Mouse (Mus musculus) neural tube, embryonic 15.5 days (tissue): Measurements from ENCODE around the gene Xlr4a. TPM values are rescaled to one million over a fixed set of nuclear protein-coding genes. Genes with fewer than 3 reads are reported as not detected.

Experiments
- ATAC-seq: fragments of 200-750 bp; cut with Nextera tagmentation; 2 replicates; pipeline ENCODE4 v1.8.0; 2017; ENCODE audit warnings: mild to moderate bottlenecking, moderate TSS enrichment, moderate library complexity; ENCODE audit not compliant: low FRiP score
- H3K27ac ChIP-seq: fragments of 300-500 bp; sonication (generic); replicated peaks from 2 replicates; pipeline ENCODE4 v1.5.1; 2015; ENCODE audit warnings: mild to moderate bottlenecking, inconsistent platforms
- H3K27me3 ChIP-seq: fragments of 300-500 bp; sonication (generic); replicated peaks from 2 replicates; pipeline ENCODE4 v1.6.1; 2015; ENCODE audit warnings: inconsistent platforms
- H3K36me3 ChIP-seq: fragments of 300-500 bp; sonication (generic); 2 replicates; pipeline ENCODE4 v1.6.1; 2015; ENCODE audit warnings: inconsistent platforms
- H3K4me1 ChIP-seq: fragments of 300-500 bp; sonication (generic); 2 replicates; pipeline ENCODE4 v1.6.1; 2015; ENCODE audit warnings: inconsistent platforms
- H3K4me2 ChIP-seq: fragments of 300-500 bp; sonication (generic); 2 replicates; pipeline ENCODE4 v1.6.1; 2015; ENCODE audit warnings: inconsistent platforms, mild to moderate bottlenecking, moderate library complexity
- H3K4me3 ChIP-seq: fragments of 300-500 bp; sonication (generic); replicated peaks from 2 replicates; pipeline ENCODE4 v1.5.1; 2015; ENCODE audit warnings: mild to moderate bottlenecking, inconsistent platforms
- H3K9ac ChIP-seq: fragments of 300-500 bp; sonication (generic); replicated peaks from 2 replicates; pipeline ENCODE4 v1.6.1; 2015; ENCODE audit warnings: mild to moderate bottlenecking, inconsistent platforms
- H3K9me3 ChIP-seq: fragments of 300-500 bp; sonication (generic); replicated peaks from 2 replicates; pipeline ENCODE4 v1.6.1; 2016; ENCODE audit warnings: inconsistent platforms
- WGBS: fragments of 180-500 bp; shearing (Covaris S2); methylation state at CpG from one replicate; pipeline ENCODE4 v1.1.7; 2015; ENCODE audit warnings: mixed read lengths; 5-methylcytosine and 5-hydroxymethylcytosine counted together
- polyA plus RNA-seq: library from polyadenylated mRNA; unstranded; fragments of >200 nt; fragmentation: Nextera tagmentation; extraction: Ambion mirVana; gene quantifications from 2 replicates; pipeline ENCODE4 v1.2.1, GENCODE M21; 2015

The Xlr4a gene
- polyA plus RNA-seq, 1 experiment from 2014 or later: 0.29 TPM

DNA sequence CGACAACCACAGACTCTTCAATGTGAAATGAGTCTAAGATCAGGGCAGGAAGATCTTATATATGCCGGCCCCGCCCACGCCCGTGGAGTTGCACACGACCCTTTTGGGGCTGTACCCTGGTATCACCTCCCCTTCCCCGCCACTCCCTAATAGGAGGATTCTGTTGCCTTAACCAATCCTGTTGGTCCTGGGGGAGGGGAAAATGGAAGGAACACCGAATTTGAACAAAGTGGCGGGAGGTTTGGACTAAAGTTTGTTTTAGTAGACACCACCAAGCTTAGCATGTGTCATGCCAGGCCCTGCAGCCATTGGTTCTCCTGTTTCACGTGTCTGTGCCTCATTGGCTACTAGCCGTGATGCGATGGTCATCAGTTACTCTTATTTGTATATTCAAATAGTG, 42.6 kb downstream of the Xlr4a start:
- no peak for ATAC-seq
- Histone ChIP-seq H3K36me3 (no peaks in the 10 kb centered on the region), H3K27me3 (no peaks in the 10 kb centered on the region), H3K4me1 (no peaks in the 10 kb centered on the region), H3K9me3 (no peaks in the 10 kb centered on the region), H3K4me3 (no peak overlapping the region), H3K9ac (no peak overlapping the region), H3K27ac (no peak overlapping the region), H3K4me2 (no peak overlapping the region)
- WGBS: 93% methylated on average over 12 of the region's 12 CpGs

DNA sequence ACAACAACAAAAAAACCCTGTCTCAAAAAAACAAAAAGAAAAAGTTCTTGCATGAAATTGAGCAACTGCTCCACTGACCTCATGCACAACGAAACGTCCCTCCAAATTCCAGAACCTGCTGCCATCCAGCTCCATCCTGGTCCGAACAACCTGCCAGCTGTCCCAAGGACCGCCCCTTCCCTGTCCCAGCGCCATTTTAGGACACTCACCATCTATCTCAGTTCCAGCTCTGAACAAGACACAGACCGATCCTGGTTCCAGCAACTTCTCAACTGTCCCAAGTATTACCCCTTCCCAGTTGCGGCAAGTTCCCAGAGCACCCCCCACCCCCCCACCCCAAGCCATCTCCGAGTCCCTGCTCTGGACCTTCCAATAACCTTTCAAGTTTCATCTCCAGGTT, 43.4 kb downstream of the Xlr4a start:
- 84% methylated on average over 8 of the region's 8 CpGs for WGBS
- Histone ChIP-seq H3K27me3 (no peaks in the 10 kb centered on the region), H3K4me3 (no peak overlapping the region), H3K9ac (no peak overlapping the region), H3K36me3 (no peaks in the 10 kb centered on the region), H3K4me1 (no peaks in the 10 kb centered on the region), H3K27ac (no peak overlapping the region), H3K9me3 (no peaks in the 10 kb centered on the region), H3K4me2 (no peak overlapping the region)
- no peak for ATAC-seq

DNA sequence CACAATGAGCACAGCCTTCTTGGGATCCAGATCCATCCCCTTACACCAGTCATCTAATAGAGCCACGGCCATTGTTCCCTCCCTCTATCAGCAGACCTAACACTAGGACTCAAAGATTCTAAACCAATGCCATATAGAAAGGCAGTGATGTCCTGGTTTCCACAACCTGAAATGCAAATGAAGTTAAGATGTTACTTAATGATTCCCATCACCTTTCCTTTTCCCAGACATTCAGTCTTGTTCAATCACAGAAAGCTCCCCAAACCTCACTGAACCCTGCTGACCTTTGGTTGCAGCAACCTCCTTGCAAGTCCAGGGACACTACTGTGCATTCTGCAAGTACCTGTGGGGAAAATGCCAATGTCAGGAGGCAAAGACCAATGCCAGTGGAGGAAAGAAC, 45.3 kb downstream of the Xlr4a start, which contains the start of gene Pnma5:
Gene Pnma5 (minus strand): TSS at position 101 of the 400 bp plus-strand sequence.
- Histone ChIP-seq H3K36me3 (no peaks in the 10 kb centered on the region), H3K9me3 (no peaks in the 10 kb centered on the region), H3K4me3 (no peak within 1 kb of the TSS), H3K27me3 (no peaks in the 10 kb centered on the region), H3K27ac (no peak within 1 kb of the TSS), H3K9ac (no peak within 1 kb of the TSS), H3K4me2 (no peak within 1 kb of the TSS), H3K4me1 (no peaks in the 10 kb centered on the region)
- ATAC-seq: no peak
- WGBS: 78% methylated on average over 1 of the region's 1 CpGs

Other genes starting within 250 kb of the Xlr4a start
- gene Cetn2, start 164.1 kb downstream of the Xlr4a start, polyA plus RNA-seq: 62.8 and 65.6 TPM in 2 replicates
- 45.3 and 50.8 TPM in 2 replicates for gene Nsdhl, start 163.9 kb downstream of the Xlr4a start, polyA plus RNA-seq
- 1.1 and 1.4 TPM in 2 replicates for gene Zfp185, start 95.1 kb downstream of the Xlr4a start, polyA plus RNA-seq
- gene Pnma5, start 45.4 kb downstream of the Xlr4a start, polyA plus RNA-seq: 0.23 TPM in 2 replicates
- 4.5 and 6.0 TPM in 2 replicates for gene Pnma3, start 17.7 kb downstream of the Xlr4a start, polyA plus RNA-seq
- 4.2 TPM in 2 replicates for gene Xlr3a, start 14.6 kb upstream of the Xlr4a start, polyA plus RNA-seq
- 0.84 TPM in 1 of 2 replicates, not detected in the other for gene Gm14685, start 34.6 kb upstream of the Xlr4a start, polyA plus RNA-seq
- not detected in 2 replicates for gene Xlr5b, start 66.3 kb upstream of the Xlr4a start, polyA plus RNA-seq
- gene DXBay18, start 67.0 kb upstream of the Xlr4a start, polyA plus RNA-seq: 0.59 TPM in 1 of 2 replicates, not detected in the other
- not detected in 2 replicates for gene Spin2d, start 94.5 kb upstream of the Xlr4a start, polyA plus RNA-seq
- 16.5 and 19.9 TPM in 2 replicates for gene Xlr3b, start 109.7 kb upstream of the Xlr4a start, polyA plus RNA-seq
- 0.37 and 3.1 TPM in 2 replicates for gene Xlr4b, start 131.9 kb upstream of the Xlr4a start, polyA plus RNA-seq
- 31.3 and 35.3 TPM in 2 replicates for gene F8a, start 145.8 kb upstream of the Xlr4a start, polyA plus RNA-seq
- 0.12 and 2.3 TPM in 2 replicates for gene Xlr4c, start 160.7 kb upstream of the Xlr4a start, polyA plus RNA-seq
- 0.22 and 0.41 TPM in 2 replicates for gene Xlr3c, start 182.9 kb upstream of the Xlr4a start, polyA plus RNA-seq
- 0.20 TPM in 1 of 2 replicates, not detected in the other for gene Xlr5a, start 210.5 kb upstream of the Xlr4a start, polyA plus RNA-seq
- not detected in 2 replicates for gene Xlr5c, start 210.5 kb upstream of the Xlr4a start, polyA plus RNA-seq